Mouse (Mus musculus): ENCODE data around the gene Kiss1. TPM values are rescaled to one million over a fixed set of nuclear protein-coding genes. Genes with fewer than 3 reads are reported as not detected.

The Kiss1 gene
- total and polyA plus RNA-seq, 3 experiments = not detected

DNA sequence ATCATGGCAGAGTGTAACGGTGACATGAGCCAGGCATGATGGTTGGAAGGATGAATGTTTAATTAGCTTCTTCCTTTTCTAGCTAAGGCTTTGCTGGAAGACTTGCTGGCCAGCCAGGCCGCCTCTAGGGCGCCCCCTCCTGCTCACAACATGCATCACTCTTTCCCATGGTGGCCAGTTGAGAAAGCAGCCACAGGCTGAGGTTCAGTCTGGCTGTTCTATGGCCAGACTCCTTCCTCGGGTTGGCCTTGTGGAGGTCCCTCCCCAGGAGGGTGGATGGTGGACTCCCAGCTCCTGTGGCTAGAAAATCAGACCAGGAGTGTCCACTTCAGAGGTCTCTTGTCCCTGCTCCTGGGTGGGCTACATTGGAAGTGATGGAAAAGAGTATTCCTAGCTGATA is 14.8 kb upstream of the Kiss1 start:
- Histone ChIP-seq H3K4me1 (ENCODE audit: control insufficient read depth in 1 of 2, insufficient read depth in 2 of 2) (no peaks in the 10 kb centered on the region), H3K27ac (ENCODE audit: insufficient read depth, low read depth) (no peak overlapping the region), H3K9ac (ENCODE audit: insufficient read depth, low read depth) (no peak overlapping the region), H3K36me3 (replicated peaks in 1 of 2; ENCODE audit: control insufficient read depth in 1 of 2, insufficient read depth in 1 of 2, low read length in 1 of 2) (no peaks in the 10 kb centered on the region), H3K79me2 (replicated peaks; ENCODE audit: control insufficient read depth, extremely low read depth, insufficient read depth, poor library complexity, severe bottlenecking) (no peaks in the 10 kb centered on the region), H3K4me2 (ENCODE audit: insufficient read depth, low read depth, poor library complexity, severe bottlenecking) (no peak overlapping the region), H3K27me3 (replicated peaks) (peaks cover 59% of the 10 kb centered on the region), H3K9me3 (replicated peaks; ENCODE audit: low read length) (peaks cover 4% of the 10 kb centered on the region), H3K4me3 (replicated peaks in 1 of 3; ENCODE audit: low read depth in 2 of 3, low read length in 2 of 3, poor library complexity in 1 of 3) (no peak overlapping the region)
- TF ChIP-seq RAD21 (IDR thresholded peaks at IDR 0.05; ENCODE audit: low read depth, low read length) (peak; percentile 40), ELF1 (IDR thresholded peaks at IDR 0.05; ENCODE audit: low read depth, low read length) (0 out of 2 replicates have a peak, but pooled peaks have one; percentile 20), ZC3H11A (IDR thresholded peaks at IDR 0.05; ENCODE audit: low read depth, low read length) (peak; percentile 11; the same call in 1 of the 2 replicates), MXI1 (IDR thresholded peaks at IDR 0.05; ENCODE audit: low read depth, low read length) (no peak), CTCF (conservative IDR thresholded peaks at IDR 0.05 in 1 of 2, IDR thresholded peaks at IDR 0.05 in 1 of 2; ENCODE audit: low read depth in 2 of 2, low read length in 2 of 2) (peak; percentile 58 to 81), PAX5 (IDR thresholded peaks at IDR 0.05; ENCODE audit: low read length) (no peak), SMC3 (IDR thresholded peaks at IDR 0.05; ENCODE audit: low read depth, low read length) (peak; percentile 84)
- peak; percentile 38 for DNase-seq (ENCODE audit: extremely low read depth)
- dilution Hi-C loops (cut with MboI; ENCODE audit: extremely low pct_ligation_motif_present, extremely low pct_unique_long_range_greater_than_20kb, low sequenced_read_pairs) = no loop called here
- in situ Hi-C loops (cut with MboI; ENCODE audit: low pct_ligation_motif_present, low pct_unique_long_range_greater_than_20kb, low sequenced_read_pairs) = no loop called here

DNA sequence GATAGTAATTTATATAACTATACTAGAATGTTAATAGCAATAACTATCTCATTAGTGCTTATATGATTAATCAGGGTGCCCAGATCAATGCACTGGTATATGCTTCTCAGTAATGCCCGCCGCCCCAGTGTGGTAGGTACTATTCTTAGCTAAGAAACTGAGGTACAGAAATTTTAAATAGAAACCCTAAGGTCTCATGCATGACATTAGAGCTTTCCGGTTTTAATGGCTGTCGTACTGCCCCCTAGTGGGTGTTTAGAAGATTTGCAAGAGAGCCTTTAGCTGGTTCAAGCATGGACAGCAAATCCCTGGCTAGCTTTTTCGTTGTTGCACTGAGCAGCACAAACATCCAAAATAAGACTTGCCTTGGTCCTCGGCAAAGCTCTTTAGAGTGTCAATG is 14.4 kb upstream of the Kiss1 start:
- peak; percentile 65 for DNase-seq (ENCODE audit: extremely low read depth)
- no peak overlapping the region for H3K9ac ChIP-seq (ENCODE audit: insufficient read depth, low read depth)
- no peak overlapping the region for H3K4me3 ChIP-seq (replicated peaks in 1 of 3; ENCODE audit: low read depth in 2 of 3, low read length in 2 of 3, poor library complexity in 1 of 3)
- H3K36me3 ChIP-seq (replicated peaks in 1 of 2; ENCODE audit: control insufficient read depth in 1 of 2, insufficient read depth in 1 of 2, low read length in 1 of 2) = no peaks in the 10 kb centered on the region
- TF ChIP-seq RAD21 (IDR thresholded peaks at IDR 0.05; ENCODE audit: low read depth, low read length) (peak; percentile 49), SMC3 (IDR thresholded peaks at IDR 0.05; ENCODE audit: low read depth, low read length) (peak; percentile 76), CTCF (conservative IDR thresholded peaks at IDR 0.05 in 1 of 2, IDR thresholded peaks at IDR 0.05 in 1 of 2; ENCODE audit: low read depth in 2 of 2, low read length in 2 of 2) (peak; percentile 48 to 79; a peak in 3 of 4 replicates), USF2 (conservative IDR thresholded peaks at IDR 0.05; ENCODE audit: low read depth, low read length) (no peak)
- in situ Hi-C loops (cut with MboI; ENCODE audit: low pct_ligation_motif_present, low pct_unique_long_range_greater_than_20kb, low sequenced_read_pairs) = no loop called here
- peaks cover 4% of the 10 kb centered on the region for H3K9me3 ChIP-seq (replicated peaks; ENCODE audit: low read length)
- H3K4me2 ChIP-seq (ENCODE audit: insufficient read depth, low read depth, poor library complexity, severe bottlenecking) = no peak overlapping the region
- H3K27me3 ChIP-seq (replicated peaks) = peaks cover 58% of the 10 kb centered on the region
- H3K4me1 ChIP-seq (ENCODE audit: control insufficient read depth in 1 of 2, insufficient read depth in 2 of 2) = no peaks in the 10 kb centered on the region
- dilution Hi-C loops (cut with MboI; ENCODE audit: extremely low pct_ligation_motif_present, extremely low pct_unique_long_range_greater_than_20kb, low sequenced_read_pairs) = no loop called here
- no peaks in the 10 kb centered on the region for H3K79me2 ChIP-seq (replicated peaks; ENCODE audit: control insufficient read depth, extremely low read depth, insufficient read depth, poor library complexity, severe bottlenecking)
- no peak overlapping the region for H3K27ac ChIP-seq (ENCODE audit: insufficient read depth, low read depth)

DNA sequence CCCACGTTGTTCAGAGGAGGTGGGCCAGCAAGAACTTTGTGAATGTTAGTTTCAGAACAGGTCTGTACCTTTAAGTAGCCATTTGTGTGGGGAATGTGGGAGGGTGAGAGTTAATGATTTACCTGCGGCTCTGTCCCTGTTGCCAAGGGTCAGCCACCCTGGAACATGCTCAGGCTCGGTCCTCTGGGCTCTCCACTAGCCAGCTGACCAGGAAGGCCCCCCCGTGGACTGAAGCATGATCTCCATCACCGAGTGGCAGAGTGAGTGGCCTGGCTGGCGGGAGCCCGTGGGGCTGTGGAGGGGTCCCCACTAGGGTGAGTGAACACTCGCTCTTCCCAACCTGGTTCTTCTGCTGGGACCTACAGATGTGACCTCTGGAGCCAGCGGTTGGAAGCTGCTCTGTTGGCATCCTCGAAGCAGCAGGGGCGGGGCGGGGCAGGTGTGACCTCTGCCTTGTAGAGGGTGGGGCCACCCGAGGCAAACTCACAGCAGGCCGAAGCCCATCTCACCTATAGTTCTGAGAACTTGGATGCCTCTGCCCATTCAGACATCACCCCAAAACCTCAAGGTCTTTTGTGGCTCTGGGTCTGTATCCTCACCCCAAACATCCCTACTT is 11.9 kb upstream of the Kiss1 start, which contains the start of gene Golt1a:
TSS of gene Golt1a (plus strand) at position 149 of the 616 bp plus-strand sequence.
- dilution Hi-C loops (cut with MboI; ENCODE audit: extremely low pct_ligation_motif_present, extremely low pct_unique_long_range_greater_than_20kb, low sequenced_read_pairs) = no loop called here
- Histone ChIP-seq H3K36me3 (replicated peaks in 1 of 2; ENCODE audit: control insufficient read depth in 1 of 2, insufficient read depth in 1 of 2, low read length in 1 of 2) (no peaks in the 10 kb centered on the region), H3K79me2 (replicated peaks; ENCODE audit: control insufficient read depth, extremely low read depth, insufficient read depth, poor library complexity, severe bottlenecking) (no peaks in the 10 kb centered on the region), H3K9me3 (replicated peaks; ENCODE audit: low read length) (peaks cover 4% of the 10 kb centered on the region), H3K4me2 (ENCODE audit: insufficient read depth, low read depth, poor library complexity, severe bottlenecking) (no peak within 1 kb of the TSS), H3K4me3 (replicated peaks in 1 of 3; ENCODE audit: low read depth in 2 of 3, low read length in 2 of 3, poor library complexity in 1 of 3) (no peak within 1 kb of the TSS), H3K27me3 (replicated peaks) (peaks cover 50% of the 10 kb centered on the region), H3K27ac (ENCODE audit: insufficient read depth, low read depth) (no peak within 1 kb of the TSS), H3K9ac (ENCODE audit: insufficient read depth, low read depth) (no peak within 1 kb of the TSS), H3K4me1 (ENCODE audit: control insufficient read depth in 1 of 2, insufficient read depth in 2 of 2) (no peaks in the 10 kb centered on the region)
- DNase-seq (ENCODE audit: extremely low read depth) = no peak
- in situ Hi-C loops (cut with MboI; ENCODE audit: low pct_ligation_motif_present, low pct_unique_long_range_greater_than_20kb, low sequenced_read_pairs) = no loop called here
- no peak for TF ChIP-seq RAD21 (IDR thresholded peaks at IDR 0.05; ENCODE audit: low read depth, low read length)
- no peak for TF ChIP-seq SMC3 (IDR thresholded peaks at IDR 0.05; ENCODE audit: low read depth, low read length)
- TF ChIP-seq POLR2A (IDR thresholded peaks at IDR 0.05; ENCODE audit: low read depth, low read length) = no peak
- TF ChIP-seq ELF1 (IDR thresholded peaks at IDR 0.05; ENCODE audit: low read depth, low read length) = no peak

Measured in CH12.LX (cell line).